Mouse (Mus musculus) WW6 (cell line): ENCODE measurements around the gene Polr3gl.

ENCODE experiments used
- DNase-seq: peaks from one replicate; pipeline ENCODE4 v3.0.0-alpha.2; 2013; ENCODE audit warnings: low read depth, low spot score

Gene Polr3gl

DNA sequence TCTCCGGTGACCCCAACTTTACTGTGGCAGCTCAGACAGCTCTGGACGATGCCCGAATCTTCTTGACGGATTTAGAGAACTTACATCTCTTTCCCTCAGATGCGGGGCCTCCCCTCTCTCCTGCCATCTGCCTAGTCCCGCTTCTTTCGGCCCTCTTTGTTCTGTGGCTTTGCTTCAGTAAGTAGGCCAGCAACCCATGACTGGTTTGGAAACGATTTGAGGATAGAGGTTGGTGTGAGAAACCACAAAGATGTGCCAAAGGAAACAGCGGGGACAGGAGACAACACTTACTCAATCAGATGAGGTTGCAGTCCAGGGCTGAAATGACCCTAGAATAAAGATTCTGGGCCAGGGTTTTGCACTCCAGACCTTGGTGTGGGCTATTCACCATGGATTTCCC lies 65.5 kb downstream of the Polr3gl start:
- no peak for DNase-seq
